ENCODE assay signal across 23 mouse cellular contexts in genomic region chr8:104731969-104732368, GRCm38 (mm10). TPM values are rescaled to one million over a fixed set of nuclear protein-coding genes. Genes with fewer than 3 reads are reported as not detected.
A peak's percentile ranks its signal among the peaks of the same experiment; 100 is the strongest.
DNase-seq lines count a peak whose midpoint lies in the region; ATAC-seq and TF ChIP-seq lines count a peak whose summit lies in the region.
"Had no signal": no experiment of that assay in that cellular context is flagged by ENCODE, and none has a peak within 500 bp of the region (broad histone marks: within the 10 kb centered on the region; RNA-seq: fewer than 3 reads in every experiment).

No protein-coding gene starts in this region.

- ATAC-seq in liver, embryonic 16.5 days (ENCODE audit: low read depth): peak; percentile 77
- ATAC-seq: forebrain, embryonic 15.5 days had no signal

- no peak overlapping the region for H3K9ac ChIP-seq in liver, embryonic 16.5 days (ENCODE audit: low read depth, low read length)
- H3K9ac ChIP-seq: forebrain, embryonic 15.5 days; heart, embryonic 15.5 days; lung, embryonic 14.5 days had no signal

- H3K4me3 ChIP-seq in liver, embryonic 16.5 days (ENCODE audit: low read depth, low read length): no peak overlapping the region
- H3K4me3 ChIP-seq in gastrocnemius, adult 2 months: no peak overlapping the region
- H3K4me3 ChIP-seq: embryonic facial prominence, embryonic 10.5 days; forebrain, embryonic 15.5 days; heart, embryonic 15.5 days had no signal

- H3K9me3 ChIP-seq in liver, embryonic 16.5 days (replicated peaks; ENCODE audit: control insufficient read depth, low read length): no peaks in the 10 kb centered on the region
- H3K9me3 ChIP-seq: embryonic facial prominence, embryonic 10.5 days; forebrain, embryonic 15.5 days; heart, embryonic 15.5 days had no signal

- no peaks in the 10 kb centered on the region; the same call in none of the 2 replicates for H3K4me1 ChIP-seq in liver, embryonic 16.5 days (ENCODE audit: control insufficient read depth, low read depth, low read length)
- H3K4me1 ChIP-seq: embryonic facial prominence, embryonic 10.5 days; forebrain, embryonic 15.5 days; heart, embryonic 15.5 days had no signal

- H3K27me3 ChIP-seq in liver, embryonic 16.5 days (ENCODE audit: control insufficient read depth, insufficient read depth, low read depth, low read length): no peaks in the 10 kb centered on the region
- H3K27me3 ChIP-seq: forebrain, embryonic 15.5 days; heart, embryonic 15.5 days had no signal

- intact Hi-C loops in gastrocnemius, adult 2 months (cut with DNase I): no loop called here

- no peak overlapping the region for H3K27ac ChIP-seq in liver, embryonic 16.5 days (ENCODE audit: low read length)
- no peak overlapping the region for H3K27ac ChIP-seq in gastrocnemius, adult 2 months
- H3K27ac ChIP-seq: embryonic facial prominence, embryonic 10.5 days; forebrain, embryonic 15.5 days; heart, embryonic 15.5 days had no signal

- WGBS in large intestine, adult 2 months: 19% methylated on average over 6 of the region's 6 CpGs
- WGBS in liver, embryonic 16.5 days (ENCODE audit: insufficient replicate concordance): 44% methylated on average over 6 of the region's 6 CpGs

- no peak for TF ChIP-seq CTCF in gastrocnemius, adult 2 months (IDR thresholded peaks at IDR 0.05)

- no peak overlapping the region for H3K4me2 ChIP-seq in liver, embryonic 16.5 days (ENCODE audit: low read depth, low read length)
- H3K4me2 ChIP-seq: forebrain, embryonic 15.5 days; heart, embryonic 15.5 days; lung, embryonic 14.5 days had no signal

- no peaks in the 10 kb centered on the region for H3K36me3 ChIP-seq in liver, embryonic 16.5 days (ENCODE audit: control insufficient read depth, insufficient read depth)
- H3K36me3 ChIP-seq: embryonic facial prominence, embryonic 10.5 days; forebrain, embryonic 15.5 days; heart, embryonic 15.5 days had no signal

- DNase-seq in kidney, adult 9 months: peak; percentile 21
- no peak for DNase-seq in kidney, postnatal 14 days
- DNase-seq in 3T3-L1 (ENCODE audit: low read depth, low spot score): peak; percentile 78
- peak; percentile 61 for DNase-seq in large intestine, adult 2 months (ENCODE audit: low read depth, low spot score)
- no peak for DNase-seq in left cerebral cortex, adult 8-10 months (ENCODE audit: low spot score in 2 of 2)
- no peak for DNase-seq in gastrocnemius, adult 2 months
- DNase-seq: cerebellum, adult 11-12 months; cerebellum, postnatal 25 days; heart, adult 18-20 months; left cerebral cortex, postnatal 4 days; lung, embryonic 14.5 days; midbrain, embryonic 14.5 days; thymus, adult 2 months had no signal

RNA-seq across cellular contexts. Expression of gene Ces2a, which starts 1.8 kb away (rescaled TPM):
- 86.2 and 136 TPM in 2 replicates for polyA plus RNA-seq in large intestine, adult 2 months (2012; rRNA removed)
- polyA plus RNA-seq in liver, embryonic 16.5 days (2015; fragmentation: Nextera tagmentation; extraction: Ambion mirVana): 28.6 and 34.4 TPM in 2 replicates
- total RNA-seq in left cerebral cortex, adult 8-10 months (2022): not detected
- not detected for total RNA-seq in gastrocnemius, adult 2 months (2021)
- total RNA-seq: heart, adult 18-20 months; hematopoietic stem cell, adult 5-6 weeks; layer of hippocampus, adult 8-10 months; left cerebral cortex, postnatal 4 days; megakaryocyte progenitor cell, adult 5-6 weeks; neutrophil, adult 5-6 weeks had no signal
- polyA plus RNA-seq: brain, embryonic 14.5 days; embryonic facial prominence, embryonic 10.5 days; forebrain, embryonic 15.5 days; heart, embryonic 15.5 days; kidney, embryonic 14.5 days; lung, embryonic 14.5 days; midbrain, embryonic 14.5 days had no signal

Comparison
In these comparisons a context has a peak if more than half of its experiments do, and no peak if none do; other contexts are left out.
1. DNase-seq: peak in kidney, adult 9 months (single experiment), 3T3-L1 (single experiment) and large intestine, adult 2 months (single experiment); none in kidney, postnatal 14 days (single experiment), left cerebral cortex, adult 8-10 months (0 of 2) and gastrocnemius, adult 2 months (single experiment).